Mouse (Mus musculus): ENCODE measurements at regions not wholly inside any gene's neighbourhood (a gene's known extent, or its start where the extent isn't known, plus 50 kb on each side); places are given as distances from the start of the nearest gene placed in this dataset.
"Not testable (repeated sequence)": the region's sequence is repeated elsewhere in the genome, so short reads cannot be mapped to it uniquely, and the experiment has no call there.

- DNase-seq (ENCODE audit: low spot score): peak; percentile 17
Measured at GRCm38 (mm10) chr1:103986867-103987266, 781.5 kb upstream of the Cdh20 start.

DNA sequence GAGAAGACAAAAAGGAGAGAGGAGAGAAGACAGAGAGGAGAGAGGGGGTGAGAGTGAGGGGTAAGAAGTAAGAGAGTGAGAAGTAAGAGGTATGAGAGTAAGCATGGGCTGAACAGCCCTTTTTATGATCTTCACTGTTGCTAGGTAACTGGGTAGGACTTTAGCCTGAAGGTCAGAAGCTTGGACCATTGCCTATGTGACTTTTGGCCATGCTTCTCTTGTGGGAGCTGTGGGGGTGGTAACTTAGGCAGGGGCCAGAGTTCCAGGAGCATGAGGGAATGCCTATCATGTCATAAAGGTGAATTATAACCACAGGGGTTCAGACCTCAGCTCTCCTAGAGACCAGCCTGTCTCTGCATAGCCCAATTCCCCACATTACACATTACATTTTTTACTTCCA is 765.4 kb upstream of the Cdh20 start:
- DNase-seq (ENCODE audit: low spot score): not testable (repeated sequence)

DNA sequence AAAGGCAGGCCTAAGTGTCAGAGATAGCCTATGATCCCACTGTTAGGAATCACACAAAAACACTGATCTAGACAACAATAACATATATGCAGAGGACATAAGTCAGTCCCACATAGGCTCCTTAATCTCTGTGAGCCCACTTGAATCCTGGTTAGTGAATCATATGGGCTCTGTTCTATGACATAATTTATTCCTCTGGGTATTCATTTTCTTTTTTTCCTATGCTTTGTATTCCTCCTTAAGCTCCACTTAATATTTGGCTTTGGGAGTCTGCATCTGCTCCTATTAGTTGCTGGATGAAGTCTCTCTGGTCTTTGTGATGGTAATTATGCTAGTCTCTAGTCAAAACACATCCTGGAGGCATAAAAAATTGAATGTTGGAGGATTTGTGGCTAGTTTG is 738.7 kb upstream of the Cdh20 start:
- no peak for DNase-seq (ENCODE audit: low spot score)

DNA sequence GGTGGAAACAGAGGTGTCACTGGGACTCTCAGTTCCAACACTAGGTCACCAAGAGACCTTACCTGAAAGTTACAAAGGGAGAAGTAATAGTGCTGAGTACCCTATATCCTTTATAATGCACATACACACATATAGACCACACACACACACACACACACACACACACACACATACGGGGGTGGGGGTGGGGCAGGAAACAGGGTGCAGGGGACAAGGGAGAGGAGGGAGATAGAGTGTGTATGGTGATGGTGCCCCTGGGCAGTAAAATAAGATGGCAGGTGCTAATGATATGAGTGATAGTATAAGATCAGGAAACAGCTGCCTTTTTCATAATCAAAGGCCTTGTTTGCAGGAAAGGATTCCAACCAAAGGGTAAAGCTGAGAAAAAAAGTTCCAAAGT is 719.9 kb upstream of the Cdh20 start:
- no peak for DNase-seq (ENCODE audit: low spot score)

DNA sequence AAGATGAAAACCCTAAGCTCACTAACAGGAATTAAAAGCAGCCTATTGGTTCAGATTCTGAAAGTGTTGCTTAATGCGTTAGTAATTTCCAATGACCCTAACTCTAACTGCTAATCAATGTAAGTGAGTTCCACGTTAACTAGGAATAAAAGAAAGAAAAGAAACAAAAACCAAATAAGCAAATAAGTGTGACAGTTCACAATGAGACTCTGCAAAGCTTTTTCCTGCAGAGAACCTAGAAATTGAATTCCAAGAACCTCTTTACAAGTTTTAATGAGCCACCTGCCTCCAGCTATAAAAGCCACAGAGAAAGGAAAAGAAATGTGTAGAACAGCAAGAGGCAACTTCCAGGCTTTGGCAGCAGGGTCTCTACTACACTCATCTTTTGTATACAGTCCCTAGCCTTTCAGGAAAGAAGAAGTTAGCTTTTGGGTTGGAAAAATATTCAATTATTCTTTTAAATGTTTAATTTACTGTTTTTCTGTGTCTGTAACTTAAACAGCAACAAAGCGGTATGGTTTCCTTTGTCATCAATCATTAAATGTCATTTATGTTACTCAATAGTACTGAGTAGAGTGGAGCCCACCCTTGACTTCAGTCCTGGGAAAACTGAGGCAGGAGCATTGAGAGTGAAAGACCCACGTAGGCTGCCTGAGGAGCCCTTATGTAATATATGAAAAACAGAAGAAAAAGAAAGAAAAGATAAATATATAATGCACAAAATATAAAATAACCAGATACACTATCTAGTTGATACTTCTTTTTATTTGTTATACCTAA is 719.0 kb upstream of the Cdh20 start:
- DNase-seq (ENCODE audit: low spot score): no peak

All from left cerebral cortex, adult 11 months (tissue).